Mouse (Mus musculus) ES-Bruce4 (cell line): ENCODE measurements at regions not wholly inside any gene's neighbourhood (a gene's known extent, or its start where the extent isn't known, plus 50 kb on each side); places are given as distances from the start of the nearest gene placed in this dataset.

Source experiments
- CTCF ChIP-seq: IDR thresholded peaks from one replicate; pipeline ENCODE4 v1.8.1; 2011; ENCODE audit warnings: low read depth, low read length
- EP300 ChIP-seq: IDR thresholded peaks from 2 replicates; pipeline ENCODE4 v1.6.1; 2011; ENCODE audit warnings: low read depth, low read length; ENCODE audit not compliant: insufficient read depth

DNA sequence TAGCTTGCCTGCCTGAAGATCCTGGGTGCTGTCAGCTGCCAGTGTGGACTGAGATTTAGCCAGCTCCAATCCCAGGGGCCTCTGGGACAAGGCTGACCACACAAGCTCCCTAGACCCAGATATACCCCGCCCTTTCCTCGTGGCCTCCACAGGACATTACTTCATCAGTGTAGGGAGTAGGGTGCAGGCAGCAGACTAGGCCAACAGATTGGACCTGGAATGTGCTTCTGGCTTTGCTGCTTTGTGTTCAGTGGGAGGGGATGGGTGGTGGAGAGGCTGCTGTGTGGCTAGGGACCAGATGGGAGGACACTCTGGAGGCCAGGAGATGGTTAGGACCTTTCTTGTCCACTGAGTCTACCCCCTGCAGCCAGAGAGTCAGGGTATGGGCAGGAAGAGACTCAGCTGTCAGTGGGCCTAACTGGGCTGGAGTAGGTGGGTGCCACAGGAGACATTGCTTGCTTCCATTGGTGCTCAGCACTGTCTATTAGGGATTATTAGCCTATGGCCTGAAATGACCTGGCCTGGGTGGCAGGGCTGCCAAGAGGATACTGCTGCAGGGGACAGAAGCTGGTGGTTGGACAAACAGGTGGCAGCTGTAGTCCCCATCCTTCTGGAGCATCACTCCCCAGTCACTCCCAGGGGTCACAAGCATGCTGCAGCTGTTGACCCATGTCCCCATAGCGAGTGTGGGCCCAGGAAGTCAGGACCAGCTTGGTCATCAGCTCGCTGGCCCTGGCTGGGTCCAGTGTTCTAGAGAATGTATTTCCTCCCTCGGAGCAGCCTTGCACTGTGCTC lies 132.5 kb upstream of the Ccnd1 start:
- no peak for TF ChIP-seq CTCF
- no peak for TF ChIP-seq EP300
